Mouse (Mus musculus): Measurements from ENCODE around the gene Vmn2r113.
"Not testable (repeated sequence)": the region's sequence is repeated elsewhere in the genome, so short reads cannot be mapped to it uniquely, and the experiment has no call there.

Vmn2r113 gene

DNA sequence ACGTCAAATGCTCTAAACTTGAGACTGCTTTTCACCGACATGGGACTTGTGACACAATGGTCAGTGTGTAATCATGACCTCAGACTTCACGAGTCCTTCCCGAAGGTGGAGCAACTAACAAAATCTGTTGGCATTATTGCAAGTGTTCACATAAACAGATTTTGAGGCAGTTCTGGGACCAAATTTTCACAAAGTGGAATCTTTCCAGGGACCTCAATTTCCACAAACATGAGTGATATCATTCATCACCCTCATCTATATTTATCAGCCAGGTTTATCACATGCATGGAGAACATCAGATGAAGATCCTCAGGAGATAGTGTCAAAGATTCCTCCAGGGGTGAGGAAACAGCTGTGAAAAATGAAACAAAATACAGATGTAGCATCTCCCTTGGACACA, at the start of gene Vmn2r113:
Gene Vmn2r113, plus strand, starts transcription at position 301 of the 400 bp plus-strand sequence.
- not testable (repeated sequence) for DNase-seq (ENCODE audit: low read depth, low spot score)

All from embryo, embryonic 11.5 days (tissue).